Comparison of ENCODE assay signal across 9 mouse cellular contexts in the genomic region with DNA sequence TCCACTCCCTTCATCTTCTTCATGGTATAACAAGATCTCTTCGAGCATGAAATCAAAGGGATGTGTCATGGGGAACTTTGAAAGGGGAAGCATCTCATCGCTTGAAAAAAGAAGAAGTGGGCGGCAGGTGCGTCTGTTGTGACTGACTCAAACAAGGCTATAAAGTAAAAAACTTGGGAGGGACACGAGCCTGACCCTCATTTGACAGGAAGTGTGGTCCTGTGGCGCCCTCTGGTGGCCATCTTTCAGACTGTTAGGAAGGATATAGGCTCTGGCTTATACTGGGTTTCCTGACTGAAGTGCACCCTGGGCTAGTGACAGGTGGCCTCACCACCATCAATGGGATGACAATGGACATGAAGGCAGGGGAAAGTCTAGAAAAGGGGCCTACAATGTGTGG. TPM values are rescaled to one million over a fixed set of nuclear protein-coding genes. Genes with fewer than 3 reads are reported as not detected.
DNase-seq lines count a peak whose midpoint lies in the region; ATAC-seq and TF ChIP-seq lines count a peak whose summit lies in the region.
"Had no signal": no experiment of that assay in that cellular context is flagged by ENCODE, and none has a peak within 500 bp of the region (broad histone marks: within the 10 kb centered on the region; RNA-seq: fewer than 3 reads in every experiment).

No protein-coding gene starts in this region.

- H3K4me3 ChIP-seq in liver, postnatal 0 days (ENCODE audit: low read depth, low read length), result no peak overlapping the region
- H3K4me3 ChIP-seq: erythroblast, embryonic 14.5 days had no signal

- no peak overlapping the region for H3K4me2 ChIP-seq in liver, postnatal 0 days (ENCODE audit: low read depth, low read length)

- WGBS in liver, postnatal 0 days (ENCODE audit: insufficient replicate concordance), result 6% methylated on average over 6 of the region's 6 CpGs

- no peaks in the 10 kb centered on the region for H3K9me3 ChIP-seq in liver, postnatal 0 days (ENCODE audit: low read length)

- peak; percentile 90 for DNase-seq in 416B (ENCODE audit: low read depth)
- peak; percentile 83 for DNase-seq in R1 (ENCODE audit: low read depth, low spot score)
- DNase-seq in cerebellum, postnatal 10 days, result peak; percentile 94 to 97
- DNase-seq in gastrocnemius, postnatal 25 days, result peak; percentile 45
- DNase-seq in kidney, postnatal 14 days, result peak; percentile 87
- peak; percentile 88 for DNase-seq in liver, postnatal 0 days
- DNase-seq in ovary, postnatal 10 days (ENCODE audit: low spot score), result peak; percentile 77
- peak; percentile 45 to 68 for DNase-seq in thymus, postnatal 10 days (ENCODE audit: low spot score in 2 of 2)

- no peaks in the 10 kb centered on the region for H3K4me1 ChIP-seq in liver, postnatal 0 days (ENCODE audit: insufficient read depth)

- TF ChIP-seq CTCF in liver, postnatal 0 days (IDR thresholded peaks at IDR 0.05; ENCODE audit: low read depth), result peak; percentile 91

- no peaks in the 10 kb centered on the region for H3K27me3 ChIP-seq in liver, postnatal 0 days (ENCODE audit: insufficient read depth, low read length)

- H3K27ac ChIP-seq in liver, postnatal 0 days (ENCODE audit: low read depth), result no peak overlapping the region

- H3K36me3 ChIP-seq in liver, postnatal 0 days (replicated peaks; ENCODE audit: insufficient read depth, low read length), result no peaks in the 10 kb centered on the region

- ATAC-seq in liver, postnatal 0 days, result peak; percentile 62; the same call in 1 of the 2 replicates

- no peak for TF ChIP-seq EP300 in liver, postnatal 0 days (IDR thresholded peaks at IDR 0.05; ENCODE audit: low read depth)

- no peak overlapping the region for H3K9ac ChIP-seq in liver, postnatal 0 days (replicated peaks)

RNA-seq across cellular contexts. Expression of a gene that starts 6.5 kb away (rescaled TPM):
- total RNA-seq in gastrocnemius, postnatal 25 days (2021), result under 1 TPM in 1 of 2 experiments, not detected in 1; 0.32 TPM
- polyA plus RNA-seq in liver, postnatal 0 days (2015; fragmentation: Nextera tagmentation; extraction: Ambion mirVana), result not detected in 2 replicates
- polyA plus RNA-seq: erythroblast, embryonic 14.5 days had no signal

RNA-seq across cellular contexts. Expression of a gene that starts 10.5 kb away (rescaled TPM):
- not detected for total RNA-seq in gastrocnemius, postnatal 25 days (2021)
- polyA plus RNA-seq in liver, postnatal 0 days (2015; fragmentation: Nextera tagmentation; extraction: Ambion mirVana), result not detected in 2 replicates
- polyA plus RNA-seq: erythroblast, embryonic 14.5 days had no signal

RNA-seq across cellular contexts. Expression of a gene that starts 21.0 kb away (rescaled TPM):
- total RNA-seq in gastrocnemius, postnatal 25 days (2021), result under 1 TPM; 0.75 to 0.79 TPM
- not detected in 2 replicates for polyA plus RNA-seq in liver, postnatal 0 days (2015; fragmentation: Nextera tagmentation; extraction: Ambion mirVana)
- polyA plus RNA-seq: erythroblast, embryonic 14.5 days had no signal

RNA-seq across cellular contexts. Expression of a gene that starts 29.5 kb away (rescaled TPM):
- total RNA-seq in gastrocnemius, postnatal 25 days (2021), result 10 to 100 TPM; 11.4 to 13.8 TPM
- 1.2 and 1.5 TPM in 2 replicates for polyA plus RNA-seq in liver, postnatal 0 days (2015; fragmentation: Nextera tagmentation; extraction: Ambion mirVana)

Comparison
In these comparisons a context has a peak if more than half of its experiments do, and no peak if none do; other contexts are left out.
1. DNase-seq: peak in every context shown above with its lines; median percentile 96 in cerebellum, postnatal 10 days; 90 in 416B; 88 in liver, postnatal 0 days; 87 in kidney, postnatal 14 days; 83 in R1; 77 in ovary, postnatal 10 days; 56 in thymus, postnatal 10 days; 45 in gastrocnemius, postnatal 25 days.